Comparison of ENCODE assay signal across 11 mouse cellular contexts in genomic region chr5:64587895-64588738, GRCm38 (mm10).
DNase-seq lines count a peak whose midpoint lies in the region; ATAC-seq and TF ChIP-seq lines count a peak whose summit lies in the region.
"Had no signal": no experiment of that assay in that cellular context is flagged by ENCODE, and none has a peak within 500 bp of the region (broad histone marks: within the 10 kb centered on the region; RNA-seq: fewer than 3 reads in every experiment).

No protein-coding gene starts in this region.

- no peak overlapping the region for H3K4me2 ChIP-seq in stomach, postnatal 0 days (replicated peaks; ENCODE audit: low read depth)

- H3K36me3 ChIP-seq in stomach, postnatal 0 days (ENCODE audit: control insufficient read depth, insufficient read depth, low read length), result no peaks in the 10 kb centered on the region
- no peaks in the 10 kb centered on the region for H3K36me3 ChIP-seq in thymus, adult 2 months (ENCODE audit: control insufficient read depth, insufficient read depth, low read length)

- H3K4me1 ChIP-seq in stomach, postnatal 0 days (replicated peaks; ENCODE audit: control insufficient read depth, insufficient read depth), result no peaks in the 10 kb centered on the region
- H3K4me1 ChIP-seq in thymus, adult 2 months (replicated peaks; ENCODE audit: control insufficient read depth, insufficient read depth, low read length), result peaks cover 2% of the 10 kb centered on the region; the same call in 1 of the 2 replicates

- H3K27ac ChIP-seq in stomach, postnatal 0 days (replicated peaks), result peak overlapping the region; percentile 24; the same call in 1 of the 2 replicates
- no peak overlapping the region for H3K27ac ChIP-seq in thymus, adult 2 months (ENCODE audit: control insufficient read depth, insufficient read depth, low read length)

- ATAC-seq in stomach, postnatal 0 days (ENCODE audit: low FRiP score, low TSS enrichment), result peak; percentile 85
- ATAC-seq in CD4-positive, CD25-positive, alpha-beta regulatory T cell, adult 4 months, result no peak

- intact Hi-C loops in heart, postnatal 25 days (cut with DNase I), result loop anchor here (10.0 kb wide), 1 partner anchor 203 kb away; no protein-coding TSS in a partner anchor

- no peak overlapping the region for H3K9ac ChIP-seq in stomach, postnatal 0 days (ENCODE audit: low read length)

- H3K27me3 ChIP-seq in stomach, postnatal 0 days (ENCODE audit: control insufficient read depth, insufficient read depth, low read length), result no peaks in the 10 kb centered on the region
- no peaks in the 10 kb centered on the region for H3K27me3 ChIP-seq in thymus, adult 2 months (ENCODE audit: control insufficient read depth, insufficient read depth, low read length)

- H3K4me3 ChIP-seq in stomach, postnatal 0 days (ENCODE audit: low read depth, low read length), result no peak overlapping the region
- no peak overlapping the region for H3K4me3 ChIP-seq in thymus, adult 2 months (ENCODE audit: control insufficient read depth, insufficient read depth, low read length)

- no peak for TF ChIP-seq EP300 in stomach, postnatal 0 days (optimal IDR thresholded peaks at IDR 0.05)

- no peak for TF ChIP-seq CTCF in stomach, postnatal 0 days (IDR thresholded peaks at IDR 0.05; ENCODE audit: low read depth)
- no peak for TF ChIP-seq CTCF in thymus, adult 2 months (IDR thresholded peaks at IDR 0.05; ENCODE audit: borderline replicate concordance, control insufficient read depth, extremely low read depth, insufficient read depth, low read length, poor library complexity)

- 12% methylated on average over 8 of the region's 8 CpGs for WGBS in stomach, postnatal 0 days
- WGBS in thymus, adult 2 months, result 89% methylated on average over 8 of the region's 8 CpGs

- DNase-seq in heart, adult 11 months, result peak; percentile 88
- DNase-seq in heart, postnatal 25 days (ENCODE audit: low spot score), result no peak
- DNase-seq in spleen, adult 12 weeks (ENCODE audit: low spot score), result peak; percentile 44
- no peak for DNase-seq in spleen, adult 18-20 months
- DNase-seq in liver, result peak; percentile 87
- peak; percentile 51 for DNase-seq in stomach, postnatal 0 days (ENCODE audit: low spot score)
- no peak for DNase-seq in thymus, adult 2 months
- DNase-seq: adrenal gland, postnatal 36 days; kidney, adult 8-10 months; right cerebral cortex, postnatal 4 days had no signal

- TF ChIP-seq POLR2A in thymus, adult 2 months (IDR thresholded peaks at IDR 0.05; ENCODE audit: control insufficient read depth, extremely low read depth, insufficient read depth, low read length, poor library complexity), result no peak

- H3K9me3 ChIP-seq in stomach, postnatal 0 days (ENCODE audit: control insufficient read depth, low read length), result no peaks in the 10 kb centered on the region

Comparison
In these comparisons a context has a peak if more than half of its experiments do, and no peak if none do; other contexts are left out.
1. DNase-seq: peak in heart, adult 11 months (single experiment), spleen, adult 12 weeks (single experiment), liver (single experiment) and stomach, postnatal 0 days (single experiment); none in heart, postnatal 25 days (single experiment), spleen, adult 18-20 months (0 of 2) and thymus, adult 2 months (single experiment).